Mouse (Mus musculus) testis, adult 2 months (tissue): Measurements from ENCODE around the gene Tmem52.

Experiments used
- CTCF ChIP-seq: fragments of 200-500 bp; IDR thresholded peaks from 2 replicates; pipeline ENCODE4 v1.5.1; 2012; ENCODE audit warnings: low read depth, mild to moderate bottlenecking, inconsistent platforms, low read length, moderate library complexity; ENCODE audit not compliant: control insufficient read depth, insufficient read depth, insufficient replicate concordance
- POLR2A ChIP-seq: fragments of 200-500 bp; IDR thresholded peaks from 2 replicates; pipeline ENCODE4 v1.6.1; 2012; ENCODE audit warnings: low read depth, mild to moderate bottlenecking, inconsistent platforms, low read length, moderate library complexity; ENCODE audit not compliant: control insufficient read depth

- TF ChIP-seq CTCF (no peak), POLR2A (no peak)
Measured at GRCm38 (mm10) chr4:155473319-155473718, 4.4 kb downstream of the Tmem52 start.
